Mouse (Mus musculus) Patski (cell line): Measurements from ENCODE around the gene Apoa4. TPM values are rescaled to one million over a fixed set of nuclear protein-coding genes. Genes with fewer than 3 reads are reported as not detected.

Source experiments
- ATAC-seq: fragments of 100-300 bp; one replicate; pipeline ENCODE4 v1.8.0; 2021
- CTCF ChIA-PET: fragments of 350-600 bp; sonication (Branson Sonifier 250); formaldehyde crosslinking; loops from one replicate; lab custom pipeline; 2022; ENCODE audit warnings: inconsistent platforms; lab: Charles Lee
- POLR2A ChIA-PET: fragments of 350-600 bp; sonication (Branson Sonifier 250); formaldehyde crosslinking; loops from one replicate; lab custom pipeline; 2022; ENCODE audit warnings: antibody characterized with exemption, inconsistent platforms; lab: Charles Lee
- DNase-seq: peaks from one replicate; pipeline ENCODE4 v3.0.0-alpha.2; 2011; ENCODE audit warnings: low read depth, low spot score
- H3K27me3 ChIP-seq: fragments of 371-371 bp; one replicate; pipeline ENCODE4 v1.5.1; 2021
- CTCF ChIP-seq: fragments of 100-300 bp; IDR thresholded peaks from one replicate; pipeline ENCODE4 v1.5.1; 2021
- in situ Hi-C: fragments of 300-500 bp; cut with MboI; formaldehyde crosslinking; loops from 3 replicates; pipeline ENCODE4 v1.11.1; 2018; ENCODE audit warnings: low pct_unique_long_range_greater_than_20kb, mixed read lengths
- polyA plus RNA-seq: library from polyadenylated mRNA; unstranded; gene quantifications from one replicate; pipeline ENCODE4 v1.2.3, GENCODE M21; 2021

The Apoa4 gene
- polyA plus RNA-seq, 1 experiment from 2014 or later: not detected

GRCm38 (mm10) chr9:46269125-46269524 is 28.6 kb downstream of the Apoa4 start:
- no peak for ATAC-seq
- peaks cover 32% of the 10 kb centered on the region for H3K27me3 ChIP-seq
- ChIA-PET POLR2A (no interaction called here), CTCF (no interaction called here)
- no peak for TF ChIP-seq CTCF
- DNase-seq: no peak
- in situ Hi-C loops: no loop called here

DNA sequence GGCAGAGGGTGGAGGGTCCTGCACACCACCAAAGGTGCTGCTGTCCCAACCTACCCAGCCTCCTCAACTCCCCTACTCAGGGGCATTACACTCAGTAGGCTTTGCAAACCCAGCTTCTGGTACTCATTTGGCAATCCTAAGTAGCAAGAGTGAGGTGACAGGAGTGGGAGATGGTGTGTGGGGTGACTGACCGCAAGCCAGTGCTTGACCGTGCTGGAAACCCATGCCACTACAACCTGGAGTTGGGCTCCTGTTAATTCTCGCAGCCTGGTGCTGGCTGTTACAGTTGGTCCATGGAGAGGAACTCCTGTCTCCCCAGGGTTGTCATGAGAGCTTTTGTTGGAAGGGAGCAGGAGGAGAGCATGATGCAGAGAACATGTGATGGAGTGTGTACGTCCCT is 30.3 kb downstream of the Apoa4 start:
- H3K27me3 ChIP-seq: peaks cover 24% of the 10 kb centered on the region
- in situ Hi-C loops: no loop called here
- ChIA-PET CTCF (no interaction called here), POLR2A (interaction anchor here (0.6 kb wide), 1 partner anchor 261 kb away, joined by 5 read pairs; no protein-coding TSS in a partner anchor)
- no peak for TF ChIP-seq CTCF
- DNase-seq (no peak), ATAC-seq (no peak)

DNA sequence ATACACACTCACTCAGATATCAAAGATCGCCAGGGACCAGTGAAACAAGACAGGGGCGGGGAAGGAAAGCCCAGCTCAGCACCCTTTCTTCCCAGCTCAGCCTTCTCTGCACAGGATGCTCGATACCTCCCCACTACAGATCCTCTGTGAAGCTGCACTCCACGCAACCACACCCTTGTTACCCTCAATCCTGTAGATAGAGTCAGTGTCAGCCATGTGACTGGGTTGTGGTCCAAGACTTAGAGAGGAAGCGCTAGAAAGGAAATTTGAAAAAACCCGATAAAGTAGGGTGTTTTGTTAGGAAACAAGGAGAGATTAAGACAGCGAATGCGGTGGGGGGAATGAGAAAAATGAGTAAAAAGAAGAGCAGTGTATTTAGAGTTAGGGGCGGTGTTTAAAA is 31.6 kb downstream of the Apoa4 start:
- H3K27me3 ChIP-seq: peaks cover 22% of the 10 kb centered on the region
- no peak for DNase-seq
- no peak for ATAC-seq
- POLR2A ChIA-PET: no interaction called here
- no peak for TF ChIP-seq CTCF
- in situ Hi-C loops: no loop called here
- CTCF ChIA-PET: interaction anchor here (1.1 to 1.7 kb wide), 2 partner anchors 9 to 11 kb away, joined by 3 to 6 read pairs; partner anchors contain the start of gene Bud13

DNA sequence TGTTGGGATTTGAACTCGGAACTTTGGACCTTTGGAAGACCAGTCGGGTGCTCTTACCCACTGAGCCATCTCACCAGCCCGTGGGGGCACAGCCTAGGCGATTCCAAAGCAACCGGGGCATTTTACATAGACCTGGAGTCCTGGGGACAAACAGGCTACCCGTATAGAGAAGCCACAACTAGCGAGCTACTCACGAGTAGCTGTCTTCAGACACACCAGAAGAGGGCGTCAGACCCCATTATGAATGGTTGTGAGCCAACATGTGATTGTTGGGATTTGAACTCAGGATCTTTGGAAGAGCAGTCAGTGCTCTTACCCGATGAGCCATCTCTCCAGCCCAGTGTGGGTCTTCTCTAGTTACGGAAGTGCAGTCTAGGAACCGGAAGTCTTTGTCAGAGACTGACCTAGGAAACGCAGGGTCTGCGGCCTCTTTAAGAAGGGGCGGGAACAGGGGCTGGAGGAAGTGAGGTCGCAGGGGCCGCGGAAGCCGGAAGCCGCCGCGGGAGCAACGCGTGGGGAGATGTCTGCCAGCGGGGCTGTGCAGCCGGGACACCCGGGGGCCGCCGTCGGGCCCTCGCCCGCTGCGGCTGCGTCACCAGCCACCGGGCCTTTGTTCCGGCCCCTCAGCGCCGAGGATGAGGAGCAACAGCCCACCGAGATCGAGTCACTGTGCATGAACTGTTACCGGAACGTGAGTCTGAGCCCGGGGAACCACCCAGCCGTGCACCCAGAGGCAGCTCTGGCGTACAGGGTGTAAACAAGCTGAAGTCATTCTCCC is 32.4 kb downstream of the Apoa4 start, which contains the start of gene Zpr1:
Gene Zpr1 (plus strand): TSS at position 388 of the 778 bp plus-strand sequence.
- in situ Hi-C loops: no loop called here
- CTCF ChIA-PET: interaction anchor here (1.1 to 1.7 kb wide), 2 partner anchors 9 to 10 kb away, joined by 3 to 6 read pairs; partner anchors contain the start of gene Bud13
- H3K27me3 ChIP-seq: peaks cover 14% of the 10 kb centered on the region
- no peak for TF ChIP-seq CTCF
- POLR2A ChIA-PET: interaction anchor here (0.5 to 2.2 kb wide), 2 partner anchors 10 to 253 kb away, joined by 4 to 6 read pairs; partner anchors contain the start of gene Bud13
- DNase-seq (peak; percentile 56), ATAC-seq (peak; percentile 82)

- POLR2A ChIA-PET: interaction anchor here (2.2 kb wide), 1 partner anchor 8 kb away, joined by 6 read pairs; the partner anchor contains the start of gene Bud13
- CTCF ChIA-PET: interaction anchor here (1.3 kb wide), 1 partner anchor 28 kb away, joined by 3 read pairs; no protein-coding TSS in a partner anchor
- ATAC-seq (peak; percentile 46), DNase-seq (peak; percentile 56)
- TF ChIP-seq CTCF: no peak
- in situ Hi-C loops: no loop called here
- peaks cover 5% of the 10 kb centered on the region for H3K27me3 ChIP-seq
Observed at GRCm38 (mm10) chr9:46274494-46274893, 34.0 kb downstream of the Apoa4 start.

DNA sequence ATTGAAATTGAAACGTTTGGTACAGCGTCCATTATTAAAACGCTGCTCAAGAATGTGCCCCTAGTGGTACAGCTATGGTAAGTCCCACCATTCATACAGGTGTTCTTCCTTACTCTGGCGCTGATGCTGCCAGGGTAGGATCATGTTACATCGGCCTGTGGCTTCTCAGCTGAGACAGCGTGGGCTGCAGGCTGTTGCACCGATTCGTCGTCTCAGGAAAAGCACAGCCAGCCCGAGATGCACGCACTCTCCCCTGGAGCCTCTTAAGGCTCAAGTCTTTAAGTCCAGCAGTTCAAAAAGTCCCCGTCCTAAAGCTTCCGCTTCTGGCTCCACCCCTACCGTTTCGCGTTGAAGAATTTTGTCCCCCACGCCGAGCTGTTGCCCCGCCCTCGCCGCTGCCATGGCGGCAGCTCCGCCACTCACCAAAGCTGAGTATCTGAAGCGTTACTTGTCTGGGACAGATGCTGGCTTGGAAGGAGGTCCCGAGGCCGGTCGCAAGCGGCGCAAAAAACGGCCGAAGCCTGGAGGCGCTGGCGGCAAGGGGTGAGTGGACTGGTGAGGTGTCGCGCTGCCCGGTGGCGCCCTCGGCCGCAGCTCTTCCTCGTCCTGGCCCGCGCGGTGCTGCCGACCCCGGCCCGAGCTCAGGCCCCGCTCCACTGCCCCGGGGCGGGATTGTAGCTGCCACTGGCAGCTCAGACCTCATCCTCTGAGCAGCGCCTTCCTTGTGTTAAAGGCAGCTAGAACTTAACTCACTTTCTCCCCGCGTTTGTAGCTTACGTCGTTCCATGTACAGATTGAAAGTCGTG is 42.3 kb downstream of the Apoa4 start, which contains the start of gene Bud13:
Gene Bud13 (plus strand): TSS at position 378 of the 806 bp plus-strand sequence.
- H3K27me3 ChIP-seq: no peaks in the 10 kb centered on the region
- POLR2A ChIA-PET: interaction anchor here (1.7 kb wide), 1 partner anchor 9 kb away, joined by 6 read pairs; no protein-coding TSS in a partner anchor
- no peak for TF ChIP-seq CTCF
- peak; percentile 92 for ATAC-seq
- in situ Hi-C loops: no loop called here
- DNase-seq: peak; percentile 64
- CTCF ChIA-PET: interaction anchor here (1.0 to 1.1 kb wide), 2 partner anchors 10 to 22 kb away, joined by 3 to 6 read pairs; partner anchors contain the start of gene Zpr1

Other genes starting within 250 kb of the Apoa4 start
- 138 TPM for gene Pafah1b2, start 228.0 kb upstream of the Apoa4 start, polyA plus RNA-seq
- 46.2 TPM for gene Sik3, start 227.9 kb upstream of the Apoa4 start, polyA plus RNA-seq
- not detected for gene Apoa1, start 12.1 kb upstream of the Apoa4 start, polyA plus RNA-seq
- gene Apoc3, start 5.1 kb upstream of the Apoa4 start, polyA plus RNA-seq: not detected
- gene Apoa5, start 27.9 kb downstream of the Apoa4 start, polyA plus RNA-seq: not detected
- 55.1 TPM for gene Zpr1, start 32.4 kb downstream of the Apoa4 start, polyA plus RNA-seq
- gene Bud13, start 42.3 kb downstream of the Apoa4 start, polyA plus RNA-seq: 17.2 TPM
- not detected for gene 4931429L15Rik, start 79.3 kb downstream of the Apoa4 start, polyA plus RNA-seq